Mouse (Mus musculus) myocyte (in vitro differentiated cells): ENCODE data around the gene Gad2.

Source experiments
- POLR2A ChIP-seq: IDR thresholded peaks from one replicate; pipeline ENCODE4 v1.6.1; 2011; ENCODE audit warnings: low read depth, mild to moderate bottlenecking, control low read depth, moderate library complexity; ENCODE audit not compliant: insufficient read length
- POLR2AphosphoS2 ChIP-seq: IDR thresholded peaks from one replicate; pipeline ENCODE4 v1.6.1; 2011; ENCODE audit warnings: low read depth, control low read depth; ENCODE audit not compliant: insufficient read length

- TF ChIP-seq POLR2A (no peak), POLR2AphosphoS2 (no peak)
These were observed 118.4 kb downstream of the Gad2 start for GRCm38 (mm10) chr2:22740441-22740840.
